15 mouse cellular contexts compared by ENCODE assay signal in the genomic region with DNA sequence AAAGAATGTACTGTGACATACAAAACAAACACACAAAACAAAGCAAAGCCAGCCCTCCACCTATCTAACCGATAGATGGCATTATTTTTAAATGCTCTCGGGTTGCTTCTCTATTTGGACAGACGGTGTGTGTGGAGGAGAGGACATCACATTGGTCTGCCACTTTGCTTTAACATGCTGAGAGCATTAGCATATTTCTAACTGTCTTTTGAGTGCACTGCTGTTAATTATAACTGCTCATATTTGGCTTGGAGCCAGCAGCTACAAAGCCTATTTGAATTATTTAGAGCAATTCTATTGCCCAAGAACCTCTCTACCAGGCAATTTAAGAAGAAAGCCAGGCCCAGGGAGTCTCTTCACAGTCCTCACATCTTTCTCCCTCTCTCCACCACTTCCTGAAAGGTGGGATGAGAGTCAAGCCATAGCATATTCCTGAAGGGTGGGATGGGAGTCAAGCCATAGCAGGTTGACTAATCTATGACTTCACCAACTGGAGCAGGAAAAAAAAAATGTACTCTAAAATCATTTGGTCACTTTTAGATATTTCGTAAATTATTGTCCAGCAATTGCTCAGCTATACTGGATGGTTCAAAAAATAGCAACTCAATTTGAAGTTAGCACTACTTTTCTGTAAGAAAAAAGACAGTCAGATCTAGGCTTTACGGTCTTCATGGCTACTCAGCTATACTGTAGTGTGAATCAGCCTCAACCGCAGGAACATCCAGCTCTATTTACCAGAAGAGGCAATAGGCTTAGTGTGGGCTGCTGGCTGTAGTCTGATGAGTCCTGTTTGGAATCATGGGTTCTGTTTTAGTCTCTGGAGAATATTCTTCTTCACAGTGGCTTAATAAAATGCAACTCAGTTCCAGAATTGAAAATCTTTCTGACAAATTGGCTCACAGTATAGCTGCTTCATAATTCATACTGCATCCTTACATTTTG.
DNase-seq lines count a peak whose midpoint lies in the region; ATAC-seq and TF ChIP-seq lines count a peak whose summit lies in the region.
"Had no signal": no experiment of that assay in that cellular context is flagged by ENCODE, and none has a peak within 500 bp of the region (broad histone marks: within the 10 kb centered on the region; RNA-seq: fewer than 3 reads in every experiment).

No protein-coding gene starts in this region.

- 51% methylated on average over 6 of the region's 6 CpGs for WGBS in forebrain, embryonic 15.5 days
- WGBS in neural tube, embryonic 14.5 days, result 62% methylated on average over 6 of the region's 6 CpGs

- H3K4me2 ChIP-seq in forebrain, embryonic 15.5 days (replicated peaks), result no peak overlapping the region
- H3K4me2 ChIP-seq in neural tube, embryonic 14.5 days (ENCODE audit: low read depth, low read length), result no peak overlapping the region
- H3K4me2 ChIP-seq: intestine, embryonic 15.5 days; lung, embryonic 15.5 days; stomach, embryonic 15.5 days had no signal

- DNase-seq in cerebellum, postnatal 10 days, result peak; percentile 18 to 28
- DNase-seq in cerebellum, postnatal 4 days (ENCODE audit: low spot score in 2 of 2), result no peak
- DNase-seq in left cerebral cortex, adult 2 months (ENCODE audit: extremely low spot score in 1 of 2, low spot score in 2 of 2), result no peak
- DNase-seq in left cerebral cortex, adult 11 months (ENCODE audit: low spot score), result no peak
- DNase-seq in testis, postnatal 14 days (ENCODE audit: low spot score), result no peak
- DNase-seq in right cerebral cortex, postnatal 4 days, result no peak
- DNase-seq: adrenal gland, postnatal 25 days; cerebellum, adult 18-20 months; kidney, postnatal 14 days; liver had no signal

- intact Hi-C loops in left cerebral cortex, adult 2 months (cut with DNase I), result no loop called here

- H3K9ac ChIP-seq in forebrain, embryonic 15.5 days (replicated peaks), result no peak overlapping the region
- H3K9ac ChIP-seq in neural tube, embryonic 14.5 days (replicated peaks; ENCODE audit: low read depth, low read length), result no peak overlapping the region
- H3K9ac ChIP-seq: intestine, embryonic 15.5 days; lung, embryonic 15.5 days; stomach, embryonic 15.5 days had no signal

- no peaks in the 10 kb centered on the region for H3K36me3 ChIP-seq in forebrain, embryonic 15.5 days
- no peaks in the 10 kb centered on the region for H3K36me3 ChIP-seq in neural tube, embryonic 14.5 days (ENCODE audit: control insufficient read depth, insufficient read depth, low read length)
- H3K36me3 ChIP-seq: intestine, embryonic 15.5 days; lung, embryonic 15.5 days; stomach, embryonic 15.5 days had no signal

- H3K9me3 ChIP-seq in forebrain, embryonic 15.5 days, result no peaks in the 10 kb centered on the region
- no peaks in the 10 kb centered on the region for H3K9me3 ChIP-seq in neural tube, embryonic 14.5 days (ENCODE audit: control insufficient read depth, low read length)
- H3K9me3 ChIP-seq: intestine, embryonic 15.5 days; lung, embryonic 15.5 days; stomach, embryonic 15.5 days had no signal

- no peaks in the 10 kb centered on the region for H3K27me3 ChIP-seq in forebrain, embryonic 15.5 days
- H3K27me3 ChIP-seq in neural tube, embryonic 14.5 days (ENCODE audit: control insufficient read depth, insufficient read depth, low read length), result no peaks in the 10 kb centered on the region
- H3K27me3 ChIP-seq: intestine, embryonic 15.5 days; lung, embryonic 15.5 days; stomach, embryonic 15.5 days had no signal

- no peak overlapping the region for H3K4me3 ChIP-seq in left cerebral cortex, adult 2 months
- no peak overlapping the region for H3K4me3 ChIP-seq in forebrain, embryonic 15.5 days
- no peak overlapping the region for H3K4me3 ChIP-seq in neural tube, embryonic 14.5 days (ENCODE audit: low read depth, low read length)
- H3K4me3 ChIP-seq: intestine, embryonic 15.5 days; lung, embryonic 15.5 days; stomach, embryonic 15.5 days had no signal

- no peak; the same call in 1 of the 2 replicates for TF ChIP-seq CTCF in left cerebral cortex, adult 2 months (IDR thresholded peaks at IDR 0.05)

- H3K4me1 ChIP-seq in forebrain, embryonic 15.5 days, result peaks cover 19% of the 10 kb centered on the region
- peaks cover 6% of the 10 kb centered on the region; the same call in 1 of the 2 replicates for H3K4me1 ChIP-seq in neural tube, embryonic 14.5 days (ENCODE audit: control insufficient read depth, insufficient read depth, low read length)
- H3K4me1 ChIP-seq: intestine, embryonic 15.5 days; stomach, embryonic 15.5 days had no signal

- peak overlapping the region; percentile 62 for H3K27ac ChIP-seq in left cerebral cortex, adult 2 months
- H3K27ac ChIP-seq in forebrain, embryonic 15.5 days (replicated peaks), result peak overlapping the region; percentile 63
- H3K27ac ChIP-seq in neural tube, embryonic 14.5 days (ENCODE audit: low read depth, low read length), result peak overlapping the region; percentile 52; the same call in 1 of the 2 replicates
- H3K27ac ChIP-seq: intestine, embryonic 15.5 days; lung, embryonic 15.5 days; stomach, embryonic 15.5 days had no signal

- peak; percentile 81 for ATAC-seq in forebrain, embryonic 15.5 days (replicated peaks)
- peak; percentile 70; the same call in 1 of the 2 replicates for ATAC-seq in neural tube, embryonic 14.5 days (ENCODE audit: low read depth)
- ATAC-seq: intestine, embryonic 15.5 days had no signal

Comparison
In these comparisons a context has a peak if more than half of its experiments do, and no peak if none do; other contexts are left out.
1. DNase-seq: peak in cerebellum, postnatal 10 days (2 of 2); none in cerebellum, postnatal 4 days (0 of 2), left cerebral cortex, adult 2 months (0 of 2), left cerebral cortex, adult 11 months (single experiment), testis, postnatal 14 days (single experiment) and right cerebral cortex, postnatal 4 days (single experiment).
2. Peak in every context shown above with its lines, with median percentiles within 50 percentile points of each other: H3K27ac ChIP-seq.